Mouse (Mus musculus) c-Kit-negative CD71-positive TER-119-positive erythroid progenitor cells, embryonic 14.5 days (primary cell): Measurements from ENCODE around the gene Fahd1.
A peak's percentile ranks its signal among the peaks of the same experiment; 100 is the strongest.

Source experiments
- DNase-seq: peaks from one replicate; pipeline ENCODE4 v3.0.0-alpha.2; 2013; ENCODE audit warnings: low read depth, low spot score

The Fahd1 gene

GRCm38 (mm10) chr17:24850065-24850772, at the start of gene Fahd1:
Fahd1 (minus strand) TSS chr17:24850364.
- DNase-seq = peak; percentile 97

GRCm38 (mm10) chr17:24899153-24899552, 49.0 kb upstream of the Fahd1 start:
- DNase-seq = no peak

GRCm38 (mm10) chr17:24898041-24898854, 48.1 kb upstream of the Fahd1 start:
- DNase-seq = no peak

- DNase-seq = no peak
These were observed 47.4 kb upstream of the Fahd1 start for GRCm38 (mm10) chr17:24897600-24897999.

GRCm38 (mm10) chr17:24896993-24897269, 46.8 kb upstream of the Fahd1 start:
- no peak for DNase-seq

- DNase-seq = peak; percentile 73
These were observed 46.3 kb upstream of the Fahd1 start, which contains the start of gene Nme3 for GRCm38 (mm10) chr17:24896241-24896992. Nme3 (plus strand) TSS chr17:24896500.

- no peak for DNase-seq
These were observed 45.5 kb upstream of the Fahd1 start for GRCm38 (mm10) chr17:24895571-24896240.

GRCm38 (mm10) chr17:24894995-24895547, 44.9 kb upstream of the Fahd1 start, which contains the start of the genes Eme2 and Mrps34:
Eme2 (minus strand) TSS chr17:24895087.
Mrps34 (plus strand) TSS chr17:24895116.
- DNase-seq = peak; percentile 57

GRCm38 (mm10) chr17:24894061-24894994, 44.2 kb upstream of the Fahd1 start:
- no peak for DNase-seq

- DNase-seq = no peak
These were observed 43.1 kb upstream of the Fahd1 start for GRCm38 (mm10) chr17:24893276-24893675.

- no peak for DNase-seq
These were observed 42.6 kb upstream of the Fahd1 start for GRCm38 (mm10) chr17:24892785-24893184.

GRCm38 (mm10) chr17:24891321-24891720, 41.2 kb upstream of the Fahd1 start:
- DNase-seq = no peak

GRCm38 (mm10) chr17:24890151-24891092, 40.3 kb upstream of the Fahd1 start:
- DNase-seq = no peak

- no peak for DNase-seq
These were observed 38.7 kb upstream of the Fahd1 start for GRCm38 (mm10) chr17:24888862-24889261.

GRCm38 (mm10) chr17:24887291-24888080, 37.3 kb upstream of the Fahd1 start:
- no peak for DNase-seq

GRCm38 (mm10) chr17:24886932-24887271, 36.7 kb upstream of the Fahd1 start:
- DNase-seq = no peak

GRCm38 (mm10) chr17:24886134-24886931, 36.2 kb upstream of the Fahd1 start, which contains the start of the genes Nubp2 and Spsb3:
Nubp2 (minus strand) TSS chr17:24886349.
Spsb3 (plus strand) TSS chr17:24886643.
- DNase-seq = peak; percentile 96
